Mouse (Mus musculus) retina, adult 2 months (tissue): ENCODE measurements at regions not wholly inside any gene's neighbourhood (a gene's known extent, or its start where the extent isn't known, plus 50 kb on each side); places are given as distances from the start of the nearest gene placed in this dataset.

Experiments
- DNase-seq: peaks from one replicate; pipeline ENCODE4 v3.0.0-alpha.2; 2012; ENCODE audit warnings: low read depth, low spot score

DNA sequence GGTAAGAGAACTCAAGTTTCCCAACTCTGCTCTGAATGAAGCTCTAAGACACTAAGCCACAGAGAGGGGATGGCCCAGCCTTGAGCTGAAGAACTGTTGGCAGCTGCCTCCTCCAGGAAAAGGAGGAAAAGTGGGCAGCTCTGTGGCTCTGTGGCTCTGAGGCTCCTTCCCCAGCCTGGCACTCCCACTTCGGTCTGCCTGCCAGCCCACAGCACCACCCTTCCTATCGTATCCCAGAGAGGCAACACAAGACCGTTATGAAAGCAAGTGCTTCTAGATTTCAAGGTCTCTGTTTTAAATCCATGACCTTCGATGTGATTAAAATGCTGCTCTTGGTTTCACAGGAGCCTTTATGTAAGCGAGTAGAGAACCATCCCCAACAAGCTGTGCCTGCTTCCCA is 53.5 kb upstream of the Kcna5 start:
- no peak for DNase-seq

DNA sequence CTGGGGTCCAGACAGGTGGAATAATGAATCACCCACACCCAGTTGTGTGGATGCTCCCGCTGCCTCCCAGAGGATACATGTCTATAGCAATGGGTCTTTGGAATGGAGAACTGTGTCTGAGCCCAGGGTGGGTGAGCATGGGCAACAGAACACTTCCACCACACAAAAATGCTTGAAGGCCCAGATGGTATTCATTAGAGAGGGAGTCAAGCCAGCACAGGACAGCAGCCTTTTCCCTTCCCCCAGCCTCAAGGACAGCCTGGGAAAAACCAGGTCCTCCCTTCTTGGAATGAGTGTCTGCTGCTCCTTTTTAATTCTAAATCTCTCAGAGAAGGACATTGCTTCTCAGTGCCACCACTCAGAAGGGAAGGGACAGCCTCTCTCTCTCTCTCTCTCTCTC is 52.3 kb upstream of the Kcna5 start:
- no peak for DNase-seq

DNA sequence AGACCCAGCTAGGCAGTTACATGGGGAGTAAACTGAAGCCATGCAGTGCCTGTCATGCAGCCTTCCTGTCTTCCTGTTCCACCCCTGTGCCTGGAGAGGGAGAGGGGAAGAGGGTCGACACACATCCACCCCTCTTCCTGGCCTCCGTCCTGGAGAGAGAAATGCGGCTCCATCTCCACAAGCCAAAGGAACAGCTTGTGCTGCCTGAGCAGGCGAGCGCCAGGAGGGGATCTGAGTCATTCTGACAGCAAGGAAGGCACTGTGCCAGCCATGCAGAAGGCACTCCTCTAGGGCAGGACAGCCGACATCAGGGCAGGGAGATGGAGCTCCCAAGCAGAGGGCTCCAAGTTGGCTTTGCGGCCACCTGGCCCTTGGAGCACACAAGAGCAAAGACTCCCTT is 50.6 kb upstream of the Kcna5 start:
- DNase-seq: peak; percentile 28
